Mouse (Mus musculus): Measurements from ENCODE around the gene Runx2. TPM values are rescaled to one million over a fixed set of nuclear protein-coding genes. Genes with fewer than 3 reads are reported as not detected.
A peak's percentile ranks its signal among the peaks of the same experiment; 100 is the strongest.

The Runx2 gene
- polyA plus RNA-seq, 1 experiment from 2014 or later: 4.6 TPM

DNA sequence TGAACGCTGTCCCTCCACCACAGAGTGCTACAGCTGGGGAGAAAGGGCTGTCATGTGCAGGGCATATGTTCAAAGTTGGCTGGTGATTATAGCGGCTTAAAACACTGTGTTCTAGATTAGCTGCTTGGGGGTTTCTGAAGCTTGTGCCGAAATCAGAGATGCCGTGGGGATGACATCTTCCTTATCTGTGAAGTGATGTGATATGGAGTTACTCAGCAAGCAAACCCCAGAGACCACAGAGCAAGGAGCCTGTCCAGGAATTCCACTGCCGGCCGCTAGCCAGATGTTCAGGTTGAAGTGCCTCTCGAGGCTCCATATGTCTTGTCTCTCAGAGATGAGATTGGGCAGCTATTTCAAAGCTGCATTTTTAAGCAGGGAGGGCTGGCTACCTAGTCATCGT, 267.8 kb downstream of the Runx2 start:
- Histone ChIP-seq H3K27me3 (ENCODE audit: low read depth, poor library complexity, severe bottlenecking) (peaks cover 22% of the 10 kb centered on the region), H3K36me3 (no peaks in the 10 kb centered on the region), H3K9me3 (replicated peaks) (no peaks in the 10 kb centered on the region), H3K27ac (no peak overlapping the region), H3K4me1 (peaks cover 14% of the 10 kb centered on the region), H3K4me3 (no peak overlapping the region)
- 56% methylated on average over 8 of the region's 8 CpGs for WGBS
- no peak for DNase-seq (ENCODE audit: low spot score)

DNA sequence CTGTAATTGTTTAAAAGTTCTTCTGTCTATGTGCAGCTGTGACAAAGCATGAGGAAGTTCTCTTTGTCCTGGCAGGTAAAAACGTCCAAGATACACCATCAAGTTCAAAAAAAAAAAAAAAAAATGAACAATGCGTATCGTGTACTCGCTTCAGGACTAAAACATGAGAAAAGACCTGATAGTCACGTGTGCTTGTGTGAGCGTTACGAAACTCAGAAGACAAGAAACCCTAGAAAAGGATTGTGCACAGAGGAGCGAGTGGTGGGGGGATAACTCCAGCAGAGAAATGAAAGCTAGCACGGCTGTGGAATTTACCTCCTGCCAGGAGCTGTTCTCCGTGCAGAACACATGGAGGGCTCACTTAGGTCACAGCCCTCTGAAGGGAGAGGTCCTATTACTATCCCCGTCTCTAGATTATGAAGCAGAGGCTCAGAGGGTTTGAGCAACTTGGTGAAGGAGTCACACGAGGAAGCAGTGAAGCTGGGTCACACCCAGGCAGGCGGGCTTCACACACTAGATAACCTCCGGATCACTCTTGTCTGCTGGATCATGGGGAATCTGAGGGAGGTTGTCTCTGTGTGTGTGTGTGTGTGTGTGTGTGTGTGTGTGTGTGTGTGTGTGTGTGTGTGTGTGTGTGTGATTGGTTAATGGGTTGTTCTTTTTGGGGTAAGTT, 269.3 kb downstream of the Runx2 start:
- H3K27me3 ChIP-seq (ENCODE audit: low read depth, poor library complexity, severe bottlenecking): peaks cover 29% of the 10 kb centered on the region
- H3K9me3 ChIP-seq (replicated peaks): no peaks in the 10 kb centered on the region
- H3K27ac ChIP-seq: no peak overlapping the region
- peaks cover 21% of the 10 kb centered on the region for H3K4me1 ChIP-seq
- DNase-seq (ENCODE audit: low spot score): no peak
- WGBS: 62% methylated on average over 14 of the region's 14 CpGs
- H3K4me3 ChIP-seq: no peak overlapping the region
- no peaks in the 10 kb centered on the region for H3K36me3 ChIP-seq

DNA sequence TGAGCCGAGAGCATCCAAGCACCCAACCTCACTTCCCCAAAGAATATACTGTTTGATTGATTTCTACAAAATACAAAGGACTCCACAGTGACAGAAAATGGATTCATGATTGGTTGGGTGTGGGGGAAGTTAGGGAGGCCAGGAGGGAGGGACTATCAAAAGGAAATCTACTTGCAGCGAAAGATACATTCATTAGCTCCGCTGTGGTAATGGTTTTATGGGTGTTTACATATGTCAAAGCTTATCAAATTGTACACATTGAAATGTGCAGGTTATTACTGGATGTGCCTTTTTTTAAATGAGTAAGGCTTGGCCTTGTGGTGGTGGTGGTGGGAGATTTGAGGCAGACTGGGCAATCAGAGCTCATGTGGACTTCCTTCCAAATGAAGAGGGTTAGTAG, 271.9 kb downstream of the Runx2 start:
- Histone ChIP-seq H3K36me3 (no peaks in the 10 kb centered on the region), H3K9me3 (replicated peaks) (no peaks in the 10 kb centered on the region), H3K27me3 (ENCODE audit: low read depth, poor library complexity, severe bottlenecking) (peaks cover 36% of the 10 kb centered on the region), H3K27ac (no peak overlapping the region), H3K4me1 (peaks cover 35% of the 10 kb centered on the region), H3K4me3 (no peak overlapping the region)
- DNase-seq (ENCODE audit: low spot score): no peak
- 91% methylated on average over 3 of the region's 3 CpGs for WGBS

GRCm38 (mm10) chr17:44540699-44541098, 273.9 kb downstream of the Runx2 start:
- 39% methylated on average over 5 of the region's 5 CpGs for WGBS
- Histone ChIP-seq H3K4me3 (no peak overlapping the region), H3K27ac (no peak overlapping the region), H3K4me1 (peaks cover 30% of the 10 kb centered on the region), H3K36me3 (no peaks in the 10 kb centered on the region), H3K9me3 (replicated peaks) (no peaks in the 10 kb centered on the region), H3K27me3 (ENCODE audit: low read depth, poor library complexity, severe bottlenecking) (peaks cover 18% of the 10 kb centered on the region; the same call in 1 of the 2 replicates)
- DNase-seq (ENCODE audit: low spot score): peak; percentile 44

- H3K27ac ChIP-seq: no peak overlapping the region
- H3K4me3 ChIP-seq: no peak overlapping the region
- H3K27me3 ChIP-seq (ENCODE audit: low read depth, poor library complexity, severe bottlenecking): peaks cover 13% of the 10 kb centered on the region; the same call in 1 of the 2 replicates
- H3K9me3 ChIP-seq (replicated peaks): no peaks in the 10 kb centered on the region
- H3K4me1 ChIP-seq: peaks cover 24% of the 10 kb centered on the region
- H3K36me3 ChIP-seq: no peaks in the 10 kb centered on the region
- DNase-seq (ENCODE audit: low spot score): no peak
- 32% methylated on average over 11 of the region's 11 CpGs for WGBS
These were observed 275.7 kb downstream of the Runx2 start for GRCm38 (mm10) chr17:44538921-44539320.

- 74% methylated on average over 6 of the region's 6 CpGs for WGBS
- no peaks in the 10 kb centered on the region for H3K9me3 ChIP-seq (replicated peaks)
- H3K4me3 ChIP-seq: no peak overlapping the region
- H3K27ac ChIP-seq: no peak overlapping the region
- no peaks in the 10 kb centered on the region for H3K4me1 ChIP-seq
- no peaks in the 10 kb centered on the region for H3K27me3 ChIP-seq (ENCODE audit: low read depth, poor library complexity, severe bottlenecking)
- no peaks in the 10 kb centered on the region for H3K36me3 ChIP-seq
- DNase-seq (ENCODE audit: low spot score): no peak
These were observed 284.6 kb downstream of the Runx2 start for GRCm38 (mm10) chr17:44530000-44530399.

DNA sequence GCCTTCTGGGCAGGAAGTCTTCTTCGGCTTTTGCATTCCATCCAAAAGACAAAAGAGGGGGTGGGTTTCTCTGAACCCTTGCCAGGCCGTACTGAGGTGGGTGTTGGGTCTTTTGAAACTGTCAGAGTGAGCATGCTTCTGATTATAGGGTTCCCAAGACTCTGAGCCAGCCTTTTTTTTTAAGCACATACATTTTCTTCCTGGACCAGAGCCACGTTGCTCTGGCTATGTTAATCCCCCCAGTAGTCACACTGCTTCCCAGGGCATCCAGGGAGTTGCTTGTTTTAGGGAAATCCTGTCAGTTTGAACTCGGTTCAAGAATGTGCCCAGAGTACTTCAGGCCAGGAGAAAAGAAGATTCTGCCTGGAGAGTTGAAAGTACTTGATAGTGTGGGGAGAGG, 286.0 kb downstream of the Runx2 start:
- H3K27me3 ChIP-seq (ENCODE audit: low read depth, poor library complexity, severe bottlenecking): no peaks in the 10 kb centered on the region
- H3K4me3 ChIP-seq: no peak overlapping the region
- H3K9me3 ChIP-seq (replicated peaks): no peaks in the 10 kb centered on the region
- WGBS: 53% methylated on average over 4 of the region's 4 CpGs
- H3K36me3 ChIP-seq: no peaks in the 10 kb centered on the region
- DNase-seq (ENCODE audit: low spot score): no peak
- 0 out of 2 replicates have a peak, but pooled peaks cover 4% of the 10 kb centered on the region for H3K4me1 ChIP-seq
- no peak overlapping the region for H3K27ac ChIP-seq

GRCm38 (mm10) chr17:44524146-44524545, 290.5 kb downstream of the Runx2 start:
- H3K4me3 ChIP-seq: no peak overlapping the region
- 25% methylated on average over 1 of the region's 1 CpGs for WGBS
- no peaks in the 10 kb centered on the region for H3K9me3 ChIP-seq (replicated peaks)
- H3K27ac ChIP-seq: no peak overlapping the region
- H3K36me3 ChIP-seq: no peaks in the 10 kb centered on the region
- H3K27me3 ChIP-seq (ENCODE audit: low read depth, poor library complexity, severe bottlenecking): no peaks in the 10 kb centered on the region
- DNase-seq (ENCODE audit: low spot score): no peak
- 0 out of 2 replicates have a peak, but pooled peaks cover 4% of the 10 kb centered on the region for H3K4me1 ChIP-seq

- Histone ChIP-seq H3K27ac (no peak overlapping the region), H3K9me3 (replicated peaks) (no peaks in the 10 kb centered on the region), H3K4me1 (0 out of 2 replicates have a peak, but pooled peaks cover 4% of the 10 kb centered on the region), H3K27me3 (ENCODE audit: low read depth, poor library complexity, severe bottlenecking) (no peaks in the 10 kb centered on the region), H3K4me3 (no peak overlapping the region), H3K36me3 (no peaks in the 10 kb centered on the region)
- DNase-seq (ENCODE audit: low spot score): no peak
- 61% methylated on average over 5 of the region's 5 CpGs for WGBS
These were observed 291.7 kb downstream of the Runx2 start for GRCm38 (mm10) chr17:44522906-44523305.

DNA sequence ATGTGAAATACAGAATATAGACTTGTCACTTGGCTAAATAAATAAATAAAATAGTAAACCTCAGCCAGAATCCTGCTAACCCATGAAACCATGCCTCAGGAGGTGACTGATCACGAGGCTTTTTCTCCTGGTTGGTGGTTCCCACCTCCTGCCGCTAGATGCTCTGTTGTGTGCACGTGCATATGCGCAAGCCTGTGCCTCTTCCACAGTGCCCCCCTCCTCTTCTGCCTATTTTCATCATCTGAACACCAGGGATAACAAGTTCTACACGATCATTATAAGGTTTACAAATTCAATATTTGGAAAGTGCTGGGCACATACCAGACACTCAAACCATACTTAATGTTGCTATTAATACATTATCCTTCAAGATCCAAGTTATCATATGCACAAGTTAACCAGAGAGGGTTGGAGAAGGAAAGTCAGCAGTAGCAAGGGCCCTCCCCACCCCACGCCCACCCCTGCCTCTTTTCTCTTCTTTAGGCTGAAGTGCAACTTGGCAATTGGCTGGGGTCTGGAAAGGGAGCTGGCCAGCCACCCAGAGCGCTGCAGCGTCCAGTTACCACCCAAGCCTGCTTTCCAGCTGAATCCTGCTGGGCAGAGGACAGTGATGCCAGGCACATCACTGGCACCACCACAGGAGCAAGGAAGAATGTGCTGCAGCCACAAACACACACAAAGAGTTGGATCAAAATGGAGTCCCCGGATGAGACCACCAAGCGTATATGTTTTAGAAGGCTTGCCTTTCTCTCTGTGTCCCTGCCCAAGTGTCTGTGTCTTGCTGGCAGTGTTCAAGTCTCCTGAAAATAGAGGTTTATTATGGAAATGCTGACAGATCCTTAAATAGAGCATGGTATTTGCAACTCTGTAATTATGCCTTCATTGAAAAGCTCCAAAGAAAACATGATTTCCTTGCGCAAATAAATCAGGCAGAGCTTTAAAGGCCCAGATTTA, 294.2 kb downstream of the Runx2 start:
- 0 out of 2 replicates have a peak, but pooled peaks cover 4% of the 10 kb centered on the region for H3K4me1 ChIP-seq
- no peaks in the 10 kb centered on the region for H3K9me3 ChIP-seq (replicated peaks)
- no peak for DNase-seq (ENCODE audit: low spot score)
- H3K27ac ChIP-seq: no peak overlapping the region
- 82% methylated on average over 11 of the region's 11 CpGs for WGBS
- no peaks in the 10 kb centered on the region for H3K27me3 ChIP-seq (ENCODE audit: low read depth, poor library complexity, severe bottlenecking)
- no peaks in the 10 kb centered on the region for H3K36me3 ChIP-seq
- no peak overlapping the region for H3K4me3 ChIP-seq

DNA sequence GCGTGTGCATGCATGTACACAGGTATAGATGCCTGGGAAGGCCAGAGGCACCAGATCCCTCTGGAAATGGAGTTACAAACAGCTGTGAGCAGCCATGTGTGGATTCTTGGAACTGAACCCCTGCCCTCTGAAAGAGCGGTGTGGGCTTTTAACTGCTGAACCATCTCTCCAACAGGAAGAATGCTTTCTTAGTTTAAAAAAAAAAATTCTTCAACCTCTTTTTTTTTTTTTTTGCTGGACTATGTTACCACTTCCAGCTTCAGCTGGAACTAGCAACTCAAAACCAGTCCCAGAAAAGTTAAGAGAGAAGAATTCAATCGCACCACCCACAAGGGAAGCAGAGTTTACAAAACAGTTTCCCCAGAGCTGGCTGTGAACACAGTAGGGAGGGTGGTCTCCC, 295.2 kb downstream of the Runx2 start:
- Histone ChIP-seq H3K27ac (no peak overlapping the region), H3K9me3 (replicated peaks) (no peaks in the 10 kb centered on the region), H3K36me3 (no peaks in the 10 kb centered on the region), H3K4me3 (no peak overlapping the region), H3K27me3 (ENCODE audit: low read depth, poor library complexity, severe bottlenecking) (no peaks in the 10 kb centered on the region), H3K4me1 (0 out of 2 replicates have a peak, but pooled peaks cover 3% of the 10 kb centered on the region)
- no peak for DNase-seq (ENCODE audit: low spot score)
- WGBS: 87% methylated on average over 3 of the region's 3 CpGs

DNA sequence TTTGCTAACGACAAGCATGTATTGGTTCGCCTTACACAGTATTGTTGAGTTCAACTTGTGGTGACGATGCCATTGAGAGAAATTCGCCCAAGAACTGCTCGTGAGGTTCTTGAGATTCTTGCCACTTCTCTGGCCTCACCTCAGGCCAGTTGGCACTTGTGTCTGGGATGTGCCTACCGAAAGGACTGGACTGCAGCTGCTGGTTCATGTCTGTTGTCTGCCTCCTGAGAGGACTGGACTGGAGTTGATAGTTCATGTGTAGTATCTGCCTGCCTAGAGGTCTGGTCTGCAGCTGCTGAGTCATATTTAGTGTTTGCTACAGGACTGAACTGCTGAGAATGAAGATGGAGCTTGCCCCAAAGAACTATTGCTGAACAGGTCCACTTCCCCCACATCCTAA, 296.4 kb downstream of the Runx2 start:
- H3K27ac ChIP-seq: no peak overlapping the region
- H3K9me3 ChIP-seq (replicated peaks): no peaks in the 10 kb centered on the region
- H3K4me1 ChIP-seq: no peaks in the 10 kb centered on the region
- DNase-seq (ENCODE audit: low spot score): no peak
- WGBS: 93% methylated on average over 6 of the region's 6 CpGs
- H3K4me3 ChIP-seq: no peak overlapping the region
- H3K36me3 ChIP-seq: no peaks in the 10 kb centered on the region
- no peaks in the 10 kb centered on the region for H3K27me3 ChIP-seq (ENCODE audit: low read depth, poor library complexity, severe bottlenecking)

- no peak for DNase-seq (ENCODE audit: low spot score)
- H3K4me3 ChIP-seq: no peak overlapping the region
- H3K4me1 ChIP-seq: peaks cover 59% of the 10 kb centered on the region
- H3K9me3 ChIP-seq (replicated peaks): no peaks in the 10 kb centered on the region
- no peaks in the 10 kb centered on the region for H3K27me3 ChIP-seq (ENCODE audit: low read depth, poor library complexity, severe bottlenecking)
- H3K27ac ChIP-seq: peak overlapping the region; percentile 42
- 60% methylated on average over 7 of the region's 7 CpGs for WGBS
- H3K36me3 ChIP-seq: no peaks in the 10 kb centered on the region
These were observed 306.3 kb downstream of the Runx2 start for GRCm38 (mm10) chr17:44508198-44508715.

Measured in limb, embryonic 10.5 days (tissue).